8 mouse cellular contexts compared by ENCODE assay signal in the genomic region with DNA sequence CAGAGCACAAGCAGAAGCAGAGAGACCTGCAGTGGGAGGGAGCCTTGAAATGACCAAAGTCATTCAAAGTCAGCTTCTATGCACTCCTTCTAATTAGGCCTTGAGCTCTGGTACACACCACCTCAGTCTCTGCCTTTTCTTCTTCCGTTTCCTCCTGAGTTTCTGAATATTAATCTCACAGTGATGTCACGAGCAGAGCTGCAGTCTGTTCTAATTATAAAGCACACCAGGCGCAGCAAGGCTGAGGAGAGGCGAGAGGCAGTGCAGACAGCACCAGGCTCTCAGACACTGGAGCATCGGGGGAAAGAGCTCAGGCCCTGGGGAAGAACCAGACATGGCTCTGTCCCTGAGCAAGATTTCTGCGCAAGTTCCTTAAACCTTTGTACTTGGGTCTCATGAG. TPM values are rescaled to one million over a fixed set of nuclear protein-coding genes. Genes with fewer than 3 reads are reported as not detected.
DNase-seq lines count a peak whose midpoint lies in the region; ATAC-seq and TF ChIP-seq lines count a peak whose summit lies in the region.
"Had no signal": no experiment of that assay in that cellular context is flagged by ENCODE, and none has a peak within 500 bp of the region (broad histone marks: within the 10 kb centered on the region; RNA-seq: fewer than 3 reads in every experiment).

No protein-coding gene starts in this region.

- H3K27me3 ChIP-seq in liver, embryonic 12.5 days (replicated peaks): no peaks in the 10 kb centered on the region; the same call in 1 of the 2 replicates
- H3K27me3 ChIP-seq in liver, embryonic 11.5 days (replicated peaks; ENCODE audit: control insufficient read depth, insufficient read depth, low read length): no peaks in the 10 kb centered on the region
- no peaks in the 10 kb centered on the region for H3K27me3 ChIP-seq in embryonic facial prominence, embryonic 12.5 days
- H3K27me3 ChIP-seq in heart, embryonic 15.5 days: no peaks in the 10 kb centered on the region
- no peaks in the 10 kb centered on the region for H3K27me3 ChIP-seq in midbrain, postnatal 0 days (ENCODE audit: insufficient read depth, low read length)

- H3K9me3 ChIP-seq in liver, embryonic 12.5 days (replicated peaks): no peaks in the 10 kb centered on the region
- no peaks in the 10 kb centered on the region for H3K9me3 ChIP-seq in liver, embryonic 11.5 days (ENCODE audit: control insufficient read depth, low read length)
- no peaks in the 10 kb centered on the region for H3K9me3 ChIP-seq in embryonic facial prominence, embryonic 12.5 days
- no peaks in the 10 kb centered on the region for H3K9me3 ChIP-seq in heart, embryonic 15.5 days (replicated peaks)
- no peaks in the 10 kb centered on the region for H3K9me3 ChIP-seq in midbrain, postnatal 0 days (ENCODE audit: low read length)

- no peak overlapping the region for H3K4me2 ChIP-seq in liver, embryonic 12.5 days
- H3K4me2 ChIP-seq in liver, embryonic 11.5 days: no peak overlapping the region
- H3K4me2 ChIP-seq in embryonic facial prominence, embryonic 12.5 days (replicated peaks): no peak overlapping the region
- H3K4me2 ChIP-seq in heart, embryonic 15.5 days: peak overlapping the region; percentile 26
- no peak overlapping the region for H3K4me2 ChIP-seq in midbrain, postnatal 0 days (ENCODE audit: low read depth, low read length, poor library complexity, severe bottlenecking)

- TF ChIP-seq CTCF in midbrain, postnatal 0 days (IDR thresholded peaks at IDR 0.05): no peak

- peaks cover 88% of the 10 kb centered on the region for H3K4me1 ChIP-seq in liver, embryonic 12.5 days
- H3K4me1 ChIP-seq in liver, embryonic 11.5 days (replicated peaks; ENCODE audit: control insufficient read depth, insufficient read depth, low read length): peaks cover 55% of the 10 kb centered on the region
- H3K4me1 ChIP-seq in embryonic facial prominence, embryonic 12.5 days: peaks cover 54% of the 10 kb centered on the region
- H3K4me1 ChIP-seq in heart, embryonic 15.5 days (replicated peaks): peaks cover 90% of the 10 kb centered on the region
- peaks cover 13% of the 10 kb centered on the region; the same call in 1 of the 2 replicates for H3K4me1 ChIP-seq in midbrain, postnatal 0 days (ENCODE audit: insufficient read depth, low read length)

- DNase-seq in liver, embryonic 11.5 days (ENCODE audit: low spot score): no peak
- peak; percentile 46 for DNase-seq in midbrain, postnatal 0 days (ENCODE audit: low spot score)
- DNase-seq in adipocyte (ENCODE audit: low spot score): no peak
- DNase-seq: kidney, adult 11 months had no signal

- WGBS in liver, embryonic 12.5 days (ENCODE audit: insufficient replicate concordance): 66% methylated on average over 6 of the region's 6 CpGs
- WGBS in liver, embryonic 11.5 days: 61% methylated on average over 6 of the region's 6 CpGs
- WGBS in embryonic facial prominence, embryonic 12.5 days: 29% methylated on average over 6 of the region's 6 CpGs
- 33% methylated on average over 6 of the region's 6 CpGs for WGBS in heart, embryonic 15.5 days
- WGBS in midbrain, postnatal 0 days: 24% methylated on average over 6 of the region's 6 CpGs

- 0 out of 2 replicates have a peak, but pooled peaks cover 6% of the 10 kb centered on the region for H3K36me3 ChIP-seq in liver, embryonic 12.5 days
- no peaks in the 10 kb centered on the region for H3K36me3 ChIP-seq in liver, embryonic 11.5 days (ENCODE audit: control insufficient read depth, insufficient read depth, low read length)
- H3K36me3 ChIP-seq in embryonic facial prominence, embryonic 12.5 days: no peaks in the 10 kb centered on the region
- H3K36me3 ChIP-seq in heart, embryonic 15.5 days: no peaks in the 10 kb centered on the region
- H3K36me3 ChIP-seq in midbrain, postnatal 0 days (ENCODE audit: insufficient read depth, low read length): no peaks in the 10 kb centered on the region

- no peak overlapping the region; the same call in 1 of the 2 replicates for H3K9ac ChIP-seq in liver, embryonic 12.5 days
- H3K9ac ChIP-seq in liver, embryonic 11.5 days (ENCODE audit: low read depth, low read length): no peak overlapping the region
- no peak overlapping the region for H3K9ac ChIP-seq in embryonic facial prominence, embryonic 12.5 days
- H3K9ac ChIP-seq in heart, embryonic 15.5 days: peak overlapping the region; percentile 35; the same call in 1 of the 2 replicates
- H3K9ac ChIP-seq in midbrain, postnatal 0 days (replicated peaks; ENCODE audit: low read length, poor library complexity, severe bottlenecking): no peak overlapping the region

- H3K4me3 ChIP-seq in liver, embryonic 12.5 days: no peak overlapping the region
- no peak overlapping the region for H3K4me3 ChIP-seq in liver, embryonic 11.5 days (ENCODE audit: low read depth, low read length)
- H3K4me3 ChIP-seq in embryonic facial prominence, embryonic 12.5 days: no peak overlapping the region
- no peak overlapping the region for H3K4me3 ChIP-seq in heart, embryonic 15.5 days
- no peak overlapping the region for H3K4me3 ChIP-seq in midbrain, postnatal 0 days (ENCODE audit: low read depth, low read length)

- H3K27ac ChIP-seq in liver, embryonic 12.5 days: peak overlapping the region; percentile 43
- H3K27ac ChIP-seq in liver, embryonic 11.5 days (ENCODE audit: low read depth, low read length): no peak overlapping the region
- peak overlapping the region; percentile 57; the same call in 1 of the 2 replicates for H3K27ac ChIP-seq in embryonic facial prominence, embryonic 12.5 days
- H3K27ac ChIP-seq in heart, embryonic 15.5 days: peak overlapping the region; percentile 91
- peak overlapping the region; percentile 19; the same call in 1 of the 2 replicates for H3K27ac ChIP-seq in midbrain, postnatal 0 days (ENCODE audit: low read depth, low read length)

- no peak for ATAC-seq in liver, embryonic 12.5 days
- no peak for ATAC-seq in liver, embryonic 11.5 days (replicated peaks; ENCODE audit: low FRiP score)
- no peak for ATAC-seq in embryonic facial prominence, embryonic 12.5 days (ENCODE audit: insufficient number of reproducible peaks, insufficient read depth, low FRiP score, low TSS enrichment)
- peak; percentile 57 for ATAC-seq in heart, embryonic 15.5 days (replicated peaks; ENCODE audit: insufficient number of reproducible peaks, insufficient read depth, low FRiP score, low read depth)
- 0 out of 2 replicates have a peak, but pooled peaks have one; percentile 50 for ATAC-seq in midbrain, postnatal 0 days (ENCODE audit: low FRiP score)
- ATAC-seq in activated CD4-positive, CD25-positive, alpha-beta regulatory T cell, adult 4 months: no peak

RNA-seq across cellular contexts. Expression of gene Shb, which starts 23.8 kb away (rescaled TPM):
- 8.7 and 9.9 TPM in 2 replicates for polyA plus RNA-seq in liver, embryonic 12.5 days (2016; fragmentation: Nextera tagmentation; extraction: Ambion mirVana)
- polyA plus RNA-seq in liver, embryonic 11.5 days (2014; fragmentation: Nextera tagmentation; extraction: Ambion mirVana): 6.1 and 6.2 TPM in 2 replicates
- 8.3 and 9.6 TPM in 2 replicates for polyA plus RNA-seq in embryonic facial prominence, embryonic 12.5 days (2016; fragmentation: Nextera tagmentation; extraction: Ambion mirVana)
- 8.6 and 10.7 TPM in 2 replicates for polyA plus RNA-seq in heart, embryonic 15.5 days (2015; fragmentation: Nextera tagmentation; extraction: Ambion mirVana)
- total RNA-seq in midbrain, postnatal 0 days (2014; rRNA removed): 18.1 and 21.9 TPM in 2 replicates
- polyA plus RNA-seq in midbrain, postnatal 0 days (2015; fragmentation: Nextera tagmentation; extraction: Ambion mirVana): 5.2 and 5.8 TPM in 2 replicates
- polyA plus RNA-seq in activated CD4-positive, CD25-positive, alpha-beta regulatory T cell, adult 4 months (2017; shearing (Covaris generic)): not detected

Comparison
In these comparisons a context has a peak if more than half of its experiments do, and no peak if none do; other contexts are left out.
1. ATAC-seq: peak in heart, embryonic 15.5 days (single experiment) and midbrain, postnatal 0 days (single experiment); none in liver, embryonic 12.5 days (single experiment), liver, embryonic 11.5 days (single experiment), embryonic facial prominence, embryonic 12.5 days (single experiment) and activated CD4-positive, CD25-positive, alpha-beta regulatory T cell, adult 4 months (single experiment).